Mouse (Mus musculus) neutrophil, adult 5-6 weeks (primary cell): ENCODE measurements around the gene Olfml2a. TPM values are rescaled to one million over a fixed set of nuclear protein-coding genes. Genes with fewer than 3 reads are reported as not detected.

Source experiments
- ATAC-seq: fragments of 151-379, 151-347 bp; 2 replicates; pipeline ENCODE4 v1.8.0; 2017; ENCODE audit warnings: mild to moderate bottlenecking, moderate TSS enrichment; ENCODE audit not compliant: insufficient number of reproducible peaks, poor library complexity, low FRiP score, severe bottlenecking; ENCODE audit errors: extremely low read depth
- total RNA-seq: library from RNA; stranded (forward); fragments of 200-1000 nt; gene quantifications from 2 replicates; pipeline ENCODE4 v1.2.3, GENCODE M21; 2017

Gene Olfml2a
- total RNA-seq, result not detected in 2 replicates

GRCm38 (mm10) chr2:38931851-38932667, at the start of gene Olfml2a:
Gene Olfml2a (plus strand): TSS chr2:38931978.
- peak; percentile 60 for ATAC-seq

GRCm38 (mm10) chr2:38902866-38903265, 28.9 kb upstream of the Olfml2a start:
- no peak for ATAC-seq

- ATAC-seq, result no peak
Observed at GRCm38 (mm10) chr2:38904290-38904689, 27.5 kb upstream of the Olfml2a start.

- ATAC-seq, result no peak
Observed at GRCm38 (mm10) chr2:38906097-38906496, 25.7 kb upstream of the Olfml2a start.

- ATAC-seq, result no peak
Observed at GRCm38 (mm10) chr2:38908604-38909003, 23.2 kb upstream of the Olfml2a start.

- ATAC-seq, result no peak
Observed at GRCm38 (mm10) chr2:38914517-38914916, 17.3 kb upstream of the Olfml2a start.

- ATAC-seq, result no peak
Observed at GRCm38 (mm10) chr2:38914965-38915364, 16.8 kb upstream of the Olfml2a start.

GRCm38 (mm10) chr2:38916947-38917691, 14.7 kb upstream of the Olfml2a start:
- ATAC-seq, result no peak

- no peak for ATAC-seq
Observed at GRCm38 (mm10) chr2:38921374-38921773, 10.4 kb upstream of the Olfml2a start.

- no peak for ATAC-seq
Observed at GRCm38 (mm10) chr2:38923471-38923870, 8.3 kb upstream of the Olfml2a start.

GRCm38 (mm10) chr2:38923911-38924310, 7.9 kb upstream of the Olfml2a start:
- no peak for ATAC-seq

- ATAC-seq, result no peak
Observed at GRCm38 (mm10) chr2:38924571-38924970, 7.2 kb upstream of the Olfml2a start.

- no peak for ATAC-seq
Observed at GRCm38 (mm10) chr2:38925171-38926080, 6.4 kb upstream of the Olfml2a start.

- peak; percentile 93 for ATAC-seq
Observed at GRCm38 (mm10) chr2:38926145-38926891, 5.5 kb upstream of the Olfml2a start.

GRCm38 (mm10) chr2:38927115-38927979, 4.4 kb upstream of the Olfml2a start, which contains the start of gene Nr6a1:
Gene Nr6a1 (minus strand): TSS chr2:38927688.
- ATAC-seq, result no peak

GRCm38 (mm10) chr2:38930269-38930668, 1.5 kb upstream of the Olfml2a start:
- ATAC-seq, result no peak

- no peak for ATAC-seq
Observed at GRCm38 (mm10) chr2:38933931-38934330, 2.2 kb downstream of the Olfml2a start.

- no peak for ATAC-seq
Observed at GRCm38 (mm10) chr2:38934936-38935335, 3.2 kb downstream of the Olfml2a start.
